Mouse (Mus musculus): ENCODE results near the gene Phlpp1. TPM values are rescaled to one million over a fixed set of nuclear protein-coding genes. Genes with fewer than 3 reads are reported as not detected.

Gene Phlpp1
- polyA plus RNA-seq, 1 experiment from 2014 or later: 7.1 TPM

GRCm38 (mm10) chr1:106278552-106279060 lies 107.1 kb downstream of the Phlpp1 start:
- no peaks in the 10 kb centered on the region for H3K27me3 ChIP-seq (ENCODE audit: control insufficient read depth, insufficient read depth, low read depth, low read length)
- H3K9me3 ChIP-seq (replicated peaks; ENCODE audit: control insufficient read depth, low read length, poor library complexity, severe bottlenecking): no peaks in the 10 kb centered on the region
- no peak overlapping the region for H3K4me3 ChIP-seq (ENCODE audit: low read depth, low read length)
- no peak overlapping the region for H3K4me2 ChIP-seq (ENCODE audit: low read length)
- H3K27ac ChIP-seq (ENCODE audit: low read length): no peak overlapping the region
- no peak for ATAC-seq
- WGBS: 86% methylated on average over 5 of the region's 5 CpGs
- no peaks in the 10 kb centered on the region; the same call in 1 of the 2 replicates for H3K36me3 ChIP-seq (ENCODE audit: control insufficient read depth, insufficient read depth, low read length)
- H3K4me1 ChIP-seq (ENCODE audit: control insufficient read depth, insufficient read depth, low read length): peaks cover 14% of the 10 kb centered on the region; the same call in 1 of the 2 replicates
- H3K9ac ChIP-seq (ENCODE audit: low read depth, low read length): no peak overlapping the region

GRCm38 (mm10) chr1:106279404-106280123 lies 108.0 kb downstream of the Phlpp1 start:
- no peaks in the 10 kb centered on the region; the same call in 1 of the 2 replicates for H3K36me3 ChIP-seq (ENCODE audit: control insufficient read depth, insufficient read depth, low read length)
- no peak overlapping the region for H3K9ac ChIP-seq (ENCODE audit: low read depth, low read length)
- no peak overlapping the region for H3K4me2 ChIP-seq (ENCODE audit: low read length)
- ATAC-seq: peak; percentile 21; the same call in 1 of the 2 replicates
- no peaks in the 10 kb centered on the region for H3K9me3 ChIP-seq (replicated peaks; ENCODE audit: control insufficient read depth, low read length, poor library complexity, severe bottlenecking)
- H3K4me1 ChIP-seq (ENCODE audit: control insufficient read depth, insufficient read depth, low read length): peaks cover 13% of the 10 kb centered on the region; the same call in 1 of the 2 replicates
- no peaks in the 10 kb centered on the region for H3K27me3 ChIP-seq (ENCODE audit: control insufficient read depth, insufficient read depth, low read depth, low read length)
- no peak overlapping the region for H3K27ac ChIP-seq (ENCODE audit: low read length)
- no peak overlapping the region for H3K4me3 ChIP-seq (ENCODE audit: low read depth, low read length)
- 76% methylated on average over 2 of the region's 2 CpGs for WGBS

- ATAC-seq: no peak
- H3K27ac ChIP-seq (ENCODE audit: low read length): no peak overlapping the region
- no peak overlapping the region for H3K9ac ChIP-seq (ENCODE audit: low read depth, low read length)
- peaks cover 9% of the 10 kb centered on the region; the same call in 1 of the 2 replicates for H3K4me1 ChIP-seq (ENCODE audit: control insufficient read depth, insufficient read depth, low read length)
- H3K4me2 ChIP-seq (ENCODE audit: low read length): no peak overlapping the region
- no peaks in the 10 kb centered on the region for H3K9me3 ChIP-seq (replicated peaks; ENCODE audit: control insufficient read depth, low read length, poor library complexity, severe bottlenecking)
- H3K36me3 ChIP-seq (ENCODE audit: control insufficient read depth, insufficient read depth, low read length): no peaks in the 10 kb centered on the region; the same call in 1 of the 2 replicates
- H3K27me3 ChIP-seq (ENCODE audit: control insufficient read depth, insufficient read depth, low read depth, low read length): no peaks in the 10 kb centered on the region
- H3K4me3 ChIP-seq (ENCODE audit: low read depth, low read length): no peak overlapping the region
- 80% methylated on average over 8 of the region's 8 CpGs for WGBS
Observed at GRCm38 (mm10) chr1:106280171-106280913, 108.8 kb downstream of the Phlpp1 start.

- H3K4me3 ChIP-seq (ENCODE audit: low read depth, low read length): no peak overlapping the region
- no peaks in the 10 kb centered on the region for H3K9me3 ChIP-seq (replicated peaks; ENCODE audit: control insufficient read depth, low read length, poor library complexity, severe bottlenecking)
- no peak overlapping the region for H3K9ac ChIP-seq (ENCODE audit: low read depth, low read length)
- no peak overlapping the region for H3K4me2 ChIP-seq (ENCODE audit: low read length)
- WGBS: 96% methylated on average over 7 of the region's 7 CpGs
- H3K27ac ChIP-seq (ENCODE audit: low read length): no peak overlapping the region
- no peaks in the 10 kb centered on the region for H3K4me1 ChIP-seq (ENCODE audit: control insufficient read depth, insufficient read depth, low read length)
- no peaks in the 10 kb centered on the region for H3K27me3 ChIP-seq (ENCODE audit: control insufficient read depth, insufficient read depth, low read depth, low read length)
- no peak for ATAC-seq
- no peaks in the 10 kb centered on the region for H3K36me3 ChIP-seq (ENCODE audit: control insufficient read depth, insufficient read depth, low read length)
Observed at GRCm38 (mm10) chr1:106286815-106287214, 115.3 kb downstream of the Phlpp1 start.

- Histone ChIP-seq H3K9ac (ENCODE audit: low read depth, low read length) (no peak overlapping the region), H3K4me2 (ENCODE audit: low read length) (no peak overlapping the region), H3K27me3 (ENCODE audit: control insufficient read depth, insufficient read depth, low read depth, low read length) (no peaks in the 10 kb centered on the region), H3K36me3 (ENCODE audit: control insufficient read depth, insufficient read depth, low read length) (no peaks in the 10 kb centered on the region), H3K9me3 (replicated peaks; ENCODE audit: control insufficient read depth, low read length, poor library complexity, severe bottlenecking) (no peaks in the 10 kb centered on the region), H3K4me1 (ENCODE audit: control insufficient read depth, insufficient read depth, low read length) (no peaks in the 10 kb centered on the region), H3K27ac (ENCODE audit: low read length) (no peak overlapping the region), H3K4me3 (ENCODE audit: low read depth, low read length) (no peak overlapping the region)
- ATAC-seq: no peak
- WGBS: 78% methylated on average over 5 of the region's 5 CpGs
Observed at GRCm38 (mm10) chr1:106289065-106289464, 117.5 kb downstream of the Phlpp1 start.

- WGBS: 93% methylated on average over 2 of the region's 2 CpGs
- no peak overlapping the region for H3K4me2 ChIP-seq (ENCODE audit: low read length)
- H3K4me1 ChIP-seq (ENCODE audit: control insufficient read depth, insufficient read depth, low read length): no peaks in the 10 kb centered on the region
- no peaks in the 10 kb centered on the region for H3K36me3 ChIP-seq (ENCODE audit: control insufficient read depth, insufficient read depth, low read length)
- no peak for ATAC-seq
- no peak overlapping the region for H3K27ac ChIP-seq (ENCODE audit: low read length)
- H3K9ac ChIP-seq (ENCODE audit: low read depth, low read length): no peak overlapping the region
- no peaks in the 10 kb centered on the region for H3K9me3 ChIP-seq (replicated peaks; ENCODE audit: control insufficient read depth, low read length, poor library complexity, severe bottlenecking)
- no peaks in the 10 kb centered on the region for H3K27me3 ChIP-seq (ENCODE audit: control insufficient read depth, insufficient read depth, low read depth, low read length)
- H3K4me3 ChIP-seq (ENCODE audit: low read depth, low read length): no peak overlapping the region
Observed at GRCm38 (mm10) chr1:106289580-106289979, 118.0 kb downstream of the Phlpp1 start.

GRCm38 (mm10) chr1:106309394-106310039 lies 138.0 kb downstream of the Phlpp1 start:
- 97% methylated on average over 3 of the region's 3 CpGs for WGBS
- H3K4me3 ChIP-seq (ENCODE audit: low read depth, low read length): no peak overlapping the region
- H3K36me3 ChIP-seq (ENCODE audit: control insufficient read depth, insufficient read depth, low read length): no peaks in the 10 kb centered on the region
- no peak overlapping the region for H3K27ac ChIP-seq (ENCODE audit: low read length)
- H3K27me3 ChIP-seq (ENCODE audit: control insufficient read depth, insufficient read depth, low read depth, low read length): no peaks in the 10 kb centered on the region
- H3K4me2 ChIP-seq (ENCODE audit: low read length): no peak overlapping the region
- no peak overlapping the region for H3K9ac ChIP-seq (ENCODE audit: low read depth, low read length)
- no peak for ATAC-seq
- H3K9me3 ChIP-seq (replicated peaks; ENCODE audit: control insufficient read depth, low read length, poor library complexity, severe bottlenecking): no peaks in the 10 kb centered on the region
- H3K4me1 ChIP-seq (ENCODE audit: control insufficient read depth, insufficient read depth, low read length): 0 out of 2 replicates have a peak, but pooled peaks cover 2% of the 10 kb centered on the region

- H3K9me3 ChIP-seq (replicated peaks; ENCODE audit: control insufficient read depth, low read length, poor library complexity, severe bottlenecking): no peaks in the 10 kb centered on the region
- H3K27me3 ChIP-seq (ENCODE audit: control insufficient read depth, insufficient read depth, low read depth, low read length): no peaks in the 10 kb centered on the region
- 79% methylated on average over 2 of the region's 2 CpGs for WGBS
- no peak overlapping the region for H3K9ac ChIP-seq (ENCODE audit: low read depth, low read length)
- no peak overlapping the region for H3K4me2 ChIP-seq (ENCODE audit: low read length)
- H3K36me3 ChIP-seq (ENCODE audit: control insufficient read depth, insufficient read depth, low read length): no peaks in the 10 kb centered on the region
- H3K4me3 ChIP-seq (ENCODE audit: low read depth, low read length): no peak overlapping the region
- H3K27ac ChIP-seq (ENCODE audit: low read length): no peak overlapping the region
- no peak for ATAC-seq
- no peaks in the 10 kb centered on the region for H3K4me1 ChIP-seq (ENCODE audit: control insufficient read depth, insufficient read depth, low read length)
Observed at GRCm38 (mm10) chr1:106310285-106310684, 138.7 kb downstream of the Phlpp1 start.

All from midbrain, embryonic 16.5 days (tissue).